Mouse (Mus musculus) ES-Bruce4 (cell line): Measurements from ENCODE around the gene Npw.
"Not testable (repeated sequence)": the region's sequence is repeated elsewhere in the genome, so short reads cannot be mapped to it uniquely, and the experiment has no call there.

Experiments
- CTCF ChIP-seq: IDR thresholded peaks from one replicate; pipeline ENCODE4 v1.8.1; 2011; ENCODE audit warnings: low read depth, low read length
- POLR2A ChIP-seq: IDR thresholded peaks from one replicate; pipeline ENCODE4 v1.8.1; 2011; ENCODE audit warnings: low read length; ENCODE audit not compliant: insufficient read depth

DNA sequence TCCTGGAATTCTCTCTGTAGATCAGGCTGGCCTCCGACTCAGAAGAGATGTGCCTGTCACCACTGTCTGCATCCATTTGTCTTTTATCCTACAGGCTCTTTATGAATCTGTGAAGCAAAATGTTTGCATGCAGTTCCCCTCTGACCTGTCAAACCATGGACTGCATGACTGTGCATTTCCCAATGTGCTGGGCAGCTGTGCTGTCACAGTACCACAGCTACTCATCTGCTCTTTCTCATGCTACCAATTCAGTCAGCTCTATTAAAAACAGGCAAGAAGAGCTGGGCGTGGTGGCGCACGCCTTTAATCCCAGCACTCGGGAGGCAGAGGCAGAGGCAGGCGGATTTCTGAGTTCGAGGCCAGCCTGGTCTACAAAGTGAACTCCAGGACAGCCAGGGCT, 8.8 kb upstream of the Npw start:
- not testable (repeated sequence) for TF ChIP-seq CTCF, POLR2A
